Mouse (Mus musculus) embryonic facial prominence, embryonic 13.5 days (tissue): ENCODE data around the gene Glcci1. TPM values are rescaled to one million over a fixed set of nuclear protein-coding genes. Genes with fewer than 3 reads are reported as not detected.

Source experiments
- ATAC-seq: fragments of 200-750 bp; cut with Nextera tagmentation; 2 replicates; pipeline ENCODE4 v1.8.0; 2017; ENCODE audit warnings: low read depth; ENCODE audit not compliant: insufficient number of reproducible peaks, insufficient read depth, low FRiP score, low TSS enrichment
- H3K27ac ChIP-seq: fragments of 300-500 bp; sonication (generic); 2 replicates; pipeline ENCODE4 v1.5.1; 2015; ENCODE audit warnings: moderate library complexity, mild to moderate bottlenecking, inconsistent platforms
- H3K27me3 ChIP-seq: fragments of 300-500 bp; sonication (generic); 2 replicates; pipeline ENCODE4 v1.6.1; 2015; ENCODE audit warnings: mild to moderate bottlenecking, inconsistent platforms
- H3K36me3 ChIP-seq: fragments of 300-500 bp; sonication (generic); 2 replicates; pipeline ENCODE4 v1.6.1; 2015; ENCODE audit warnings: mild to moderate bottlenecking, inconsistent platforms
- H3K4me1 ChIP-seq: fragments of 300-500 bp; sonication (generic); 2 replicates; pipeline ENCODE4 v1.6.1; 2015; ENCODE audit warnings: inconsistent platforms
- H3K4me2 ChIP-seq: fragments of 300-500 bp; sonication (generic); 2 replicates; pipeline ENCODE4 v1.6.1; 2015; ENCODE audit warnings: moderate library complexity, mild to moderate bottlenecking, inconsistent platforms
- H3K4me3 ChIP-seq: fragments of 300-500 bp; sonication (generic); 2 replicates; pipeline ENCODE4 v1.5.1; 2015; ENCODE audit warnings: mild to moderate bottlenecking, inconsistent platforms
- H3K9ac ChIP-seq: fragments of 300-500 bp; sonication (generic); 2 replicates; pipeline ENCODE4 v1.6.1; 2015; ENCODE audit warnings: mild to moderate bottlenecking, inconsistent platforms
- H3K9me3 ChIP-seq: fragments of 300-500 bp; sonication (generic); 2 replicates; pipeline ENCODE4 v1.6.1; 2016; ENCODE audit warnings: inconsistent platforms
- WGBS: fragments of 180-500 bp; shearing (Covaris S2); methylation state at CpG from one replicate; pipeline ENCODE4 v1.1.7; 2015; ENCODE audit warnings: mixed read lengths; 5-methylcytosine and 5-hydroxymethylcytosine counted together
- polyA plus RNA-seq: library from polyadenylated mRNA; unstranded; fragments of >200 nt; fragmentation: Nextera tagmentation; extraction: Ambion mirVana; gene quantifications from 2 replicates; pipeline ENCODE4 v1.2.1, GENCODE M21; 2015

Glcci1 gene
- polyA plus RNA-seq, result 6.6 and 9.5 TPM in 2 replicates

- H3K4me2 ChIP-seq, result peak within 1 kb of the TSS; percentile 73
- WGBS, result under 1% methylated on average over 30 of the region's 69 CpGs
- peak within 1 kb of the TSS; percentile 97 for H3K27ac ChIP-seq
- no peaks in the 10 kb centered on the region for H3K36me3 ChIP-seq
- peak within 1 kb of the TSS; percentile 95 for H3K4me3 ChIP-seq
- no peaks in the 10 kb centered on the region for H3K27me3 ChIP-seq
- peaks cover 21% of the 10 kb centered on the region for H3K4me1 ChIP-seq
- no peaks in the 10 kb centered on the region for H3K9me3 ChIP-seq
- peak within 1 kb of the TSS; percentile 98 for H3K9ac ChIP-seq
- ATAC-seq, result peak; percentile 79
These were observed at the start of gene Glcci1 for GRCm38 (mm10) chr6:8509551-8509950. Gene Glcci1 (plus strand): TSS chr6:8509600.

- Histone ChIP-seq H3K4me2 (no peak overlapping the region), H3K9me3 (no peaks in the 10 kb centered on the region), H3K4me3 (no peak overlapping the region), H3K36me3 (no peaks in the 10 kb centered on the region), H3K27ac (no peak overlapping the region), H3K27me3 (no peaks in the 10 kb centered on the region), H3K4me1 (no peaks in the 10 kb centered on the region), H3K9ac (no peak overlapping the region)
- no peak for ATAC-seq
- WGBS, result 91% methylated on average over 2 of the region's 2 CpGs
These were observed 47.0 kb upstream of the Glcci1 start for GRCm38 (mm10) chr6:8462447-8462846.

GRCm38 (mm10) chr6:8465388-8465787, 44.0 kb upstream of the Glcci1 start:
- Histone ChIP-seq H3K27me3 (no peaks in the 10 kb centered on the region), H3K4me3 (no peak overlapping the region), H3K4me2 (no peak overlapping the region), H3K9ac (no peak overlapping the region), H3K9me3 (no peaks in the 10 kb centered on the region), H3K27ac (no peak overlapping the region), H3K4me1 (no peaks in the 10 kb centered on the region), H3K36me3 (no peaks in the 10 kb centered on the region)
- no peak for ATAC-seq
- WGBS, result 49% methylated on average over 1 of the region's 1 CpGs

- 67% methylated on average over 5 of the region's 5 CpGs for WGBS
These were observed 43.4 kb upstream of the Glcci1 start for GRCm38 (mm10) chr6:8465985-8466384.

DNA sequence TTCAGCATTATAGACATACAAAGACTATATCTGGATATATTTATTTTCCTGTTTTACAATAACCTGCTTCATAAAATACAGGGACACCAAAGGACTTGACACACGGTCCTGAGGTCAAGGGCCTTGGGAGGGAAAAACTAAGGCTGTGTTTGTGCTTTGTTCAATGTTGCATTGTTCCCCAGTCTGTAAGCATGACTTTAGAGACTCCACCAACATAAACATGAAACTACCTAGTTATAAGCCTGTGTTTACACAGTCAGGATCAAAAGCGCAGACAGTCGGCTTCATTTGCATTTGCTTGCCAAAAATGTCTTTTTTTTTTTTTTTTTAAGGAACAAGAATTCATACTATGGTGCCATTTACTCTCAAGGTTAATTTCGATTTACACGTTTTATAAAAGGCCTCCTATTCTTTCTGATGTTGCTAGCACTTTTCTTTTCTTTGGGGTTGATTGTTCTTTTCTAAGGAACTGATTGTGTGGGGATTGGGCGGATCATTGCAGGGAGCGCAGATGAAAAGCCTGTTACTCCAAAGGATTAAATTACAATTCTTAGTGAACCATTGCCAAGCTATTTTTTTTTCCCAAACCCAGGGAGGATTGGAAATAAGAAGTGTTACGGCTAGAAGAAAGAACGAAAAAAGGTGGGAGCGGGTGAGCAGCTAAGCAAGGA, 41.6 kb upstream of the Glcci1 start:
- Histone ChIP-seq H3K36me3 (no peaks in the 10 kb centered on the region), H3K4me1 (no peaks in the 10 kb centered on the region), H3K27me3 (no peaks in the 10 kb centered on the region), H3K9me3 (no peaks in the 10 kb centered on the region), H3K9ac (no peak overlapping the region), H3K4me2 (no peak overlapping the region), H3K27ac (no peak overlapping the region), H3K4me3 (no peak overlapping the region)
- ATAC-seq, result no peak
- WGBS, result 53% methylated on average over 10 of the region's 10 CpGs

More at GRCm38 (mm10) chr6:8465985-8466384, 43.4 kb upstream of the Glcci1 start:
- Histone ChIP-seq H3K9me3 (no peaks in the 10 kb centered on the region), H3K4me1 (no peaks in the 10 kb centered on the region), H3K36me3 (no peaks in the 10 kb centered on the region), H3K27ac (no peak overlapping the region), H3K9ac (no peak overlapping the region), H3K4me3 (no peak overlapping the region), H3K27me3 (no peaks in the 10 kb centered on the region), H3K4me2 (no peak overlapping the region)
- ATAC-seq, result no peak

- Histone ChIP-seq H3K4me3 (no peak overlapping the region), H3K4me2 (no peak overlapping the region), H3K27ac (no peak overlapping the region), H3K9ac (no peak overlapping the region), H3K27me3 (no peaks in the 10 kb centered on the region), H3K4me1 (no peaks in the 10 kb centered on the region), H3K9me3 (no peaks in the 10 kb centered on the region), H3K36me3 (no peaks in the 10 kb centered on the region)
- WGBS, result 86% methylated on average over 3 of the region's 3 CpGs
- no peak for ATAC-seq
These were observed 39.5 kb upstream of the Glcci1 start for GRCm38 (mm10) chr6:8469918-8470317.

DNA sequence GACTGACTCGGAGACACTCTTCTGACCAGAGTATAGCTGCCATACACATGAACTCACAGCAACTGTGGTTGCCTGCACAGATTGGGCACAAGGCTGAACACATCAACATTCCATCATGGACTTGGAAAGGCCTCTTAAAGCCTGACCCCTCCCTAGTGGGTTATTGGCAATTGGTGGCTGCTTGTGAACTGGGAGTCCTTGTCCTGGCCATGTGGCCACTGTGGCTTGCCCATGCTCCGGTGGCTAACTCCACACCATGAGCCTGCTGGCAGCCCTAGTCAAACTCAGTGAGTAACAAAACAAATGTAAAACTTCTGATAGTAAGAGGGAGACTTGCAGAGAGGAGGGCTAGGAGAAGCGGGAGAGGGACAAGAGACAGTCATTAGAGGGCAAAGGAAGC, 37.3 kb upstream of the Glcci1 start:
- Histone ChIP-seq H3K4me2 (no peak overlapping the region), H3K9me3 (no peaks in the 10 kb centered on the region), H3K27ac (no peak overlapping the region), H3K4me1 (no peaks in the 10 kb centered on the region), H3K36me3 (no peaks in the 10 kb centered on the region), H3K9ac (no peak overlapping the region), H3K27me3 (no peaks in the 10 kb centered on the region), H3K4me3 (no peak overlapping the region)
- ATAC-seq, result no peak
- WGBS, result 94% methylated on average over 3 of the region's 3 CpGs

DNA sequence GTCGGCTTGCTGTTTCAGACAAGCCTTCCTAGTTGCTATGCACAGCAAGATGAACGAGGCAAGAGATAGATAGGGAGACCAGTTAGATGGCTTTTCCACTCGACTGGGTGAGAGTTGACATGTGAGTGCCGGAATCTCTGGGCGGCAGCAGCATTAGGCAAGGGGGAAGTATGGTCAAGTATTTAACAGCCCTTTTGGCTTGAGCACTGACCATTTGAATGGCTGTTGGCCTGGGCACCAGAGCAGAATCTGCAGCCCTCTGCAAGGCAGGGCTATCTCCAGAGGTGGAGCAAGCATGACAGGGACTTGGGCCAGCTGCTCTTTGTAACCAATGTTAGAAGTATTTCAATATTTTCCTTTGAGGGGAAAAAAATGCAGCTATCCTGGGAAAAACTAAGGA, 36.5 kb upstream of the Glcci1 start:
- Histone ChIP-seq H3K27ac (no peak overlapping the region), H3K4me1 (no peaks in the 10 kb centered on the region), H3K4me3 (no peak overlapping the region), H3K9ac (no peak overlapping the region), H3K36me3 (no peaks in the 10 kb centered on the region), H3K27me3 (no peaks in the 10 kb centered on the region), H3K9me3 (no peaks in the 10 kb centered on the region), H3K4me2 (no peak overlapping the region)
- 80% methylated on average over 5 of the region's 5 CpGs for WGBS
- no peak for ATAC-seq

DNA sequence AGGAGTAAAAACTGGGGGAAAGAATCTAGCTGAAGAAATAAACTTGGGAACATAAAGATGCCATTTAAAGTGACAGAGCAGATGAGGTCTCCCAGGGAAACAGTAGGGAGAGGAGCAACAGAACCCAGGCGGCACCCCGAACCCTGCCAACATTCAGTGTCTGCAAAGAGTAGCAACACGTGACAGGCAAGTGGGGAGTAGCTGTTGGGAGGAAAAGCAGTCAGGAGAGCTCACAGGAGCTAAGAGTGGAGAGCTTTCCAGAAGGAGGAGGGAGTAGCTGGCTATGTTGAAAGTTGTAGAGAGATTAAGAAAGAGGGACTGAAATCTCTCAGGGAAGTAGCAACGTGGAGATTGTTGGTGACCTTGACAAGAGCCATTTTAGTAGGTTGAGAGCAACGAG, 35.9 kb upstream of the Glcci1 start:
- H3K4me1 ChIP-seq, result no peaks in the 10 kb centered on the region
- no peak overlapping the region for H3K4me3 ChIP-seq
- ATAC-seq, result no peak
- H3K36me3 ChIP-seq, result no peaks in the 10 kb centered on the region
- no peaks in the 10 kb centered on the region for H3K27me3 ChIP-seq
- H3K9ac ChIP-seq, result no peak overlapping the region
- no peak overlapping the region for H3K27ac ChIP-seq
- 68% methylated on average over 5 of the region's 5 CpGs for WGBS
- H3K9me3 ChIP-seq, result no peaks in the 10 kb centered on the region
- H3K4me2 ChIP-seq, result no peak overlapping the region

GRCm38 (mm10) chr6:8474316-8474715, 35.1 kb upstream of the Glcci1 start:
- Histone ChIP-seq H3K9ac (no peak overlapping the region), H3K9me3 (no peaks in the 10 kb centered on the region), H3K27me3 (no peaks in the 10 kb centered on the region), H3K4me2 (no peak overlapping the region), H3K4me3 (no peak overlapping the region), H3K27ac (no peak overlapping the region), H3K36me3 (no peaks in the 10 kb centered on the region), H3K4me1 (no peaks in the 10 kb centered on the region)
- ATAC-seq, result no peak
- 76% methylated on average over 3 of the region's 3 CpGs for WGBS

DNA sequence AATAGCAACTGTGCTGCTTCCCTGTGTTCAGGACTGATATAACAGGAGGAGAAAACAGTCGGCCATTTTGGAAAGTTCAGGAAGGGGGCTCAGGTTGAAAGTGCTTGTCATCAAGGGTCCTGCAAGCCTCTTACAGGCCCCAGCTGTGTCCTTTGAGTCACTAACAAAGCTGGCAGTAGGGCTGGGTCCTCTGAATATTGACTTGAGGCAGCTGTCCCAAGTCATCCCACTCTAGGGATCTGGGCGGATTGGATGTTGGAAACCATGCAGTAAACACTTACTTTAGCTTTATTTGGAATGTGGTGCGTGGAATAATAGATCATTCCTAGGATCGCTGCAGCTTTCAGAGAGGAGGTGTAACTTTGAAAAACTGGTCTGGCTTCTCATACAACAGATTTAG, 34.6 kb upstream of the Glcci1 start:
- ATAC-seq, result no peak
- Histone ChIP-seq H3K9ac (no peak overlapping the region), H3K4me2 (no peak overlapping the region), H3K4me1 (no peaks in the 10 kb centered on the region), H3K27ac (no peak overlapping the region), H3K4me3 (no peak overlapping the region), H3K36me3 (no peaks in the 10 kb centered on the region), H3K27me3 (no peaks in the 10 kb centered on the region), H3K9me3 (no peaks in the 10 kb centered on the region)
- 86% methylated on average over 4 of the region's 4 CpGs for WGBS

DNA sequence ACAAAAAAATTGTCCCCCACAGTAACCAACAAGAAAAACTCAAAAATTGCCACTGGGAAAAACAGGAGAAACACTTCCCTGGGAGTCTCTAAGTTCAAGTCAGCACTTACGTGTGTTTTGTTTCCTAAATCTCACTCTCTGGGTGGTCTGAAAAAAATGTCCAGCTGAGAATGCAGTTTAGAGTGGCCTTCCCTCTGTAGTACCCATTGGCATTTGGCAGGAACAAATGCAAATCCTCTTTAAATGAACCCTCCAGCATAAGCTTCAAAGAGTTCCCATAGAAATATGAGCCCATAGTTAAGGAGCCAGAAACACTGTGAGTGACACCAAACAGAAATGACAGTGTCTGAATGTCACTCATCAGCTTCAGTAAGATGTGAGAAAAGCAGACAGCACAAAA, 30.2 kb upstream of the Glcci1 start:
- H3K4me2 ChIP-seq, result no peak overlapping the region
- no peaks in the 10 kb centered on the region for H3K27me3 ChIP-seq
- no peak overlapping the region for H3K27ac ChIP-seq
- no peaks in the 10 kb centered on the region for H3K36me3 ChIP-seq
- 22% methylated on average over 1 of the region's 1 CpGs for WGBS
- H3K4me3 ChIP-seq, result no peak overlapping the region
- ATAC-seq, result no peak
- H3K4me1 ChIP-seq, result no peaks in the 10 kb centered on the region
- no peaks in the 10 kb centered on the region for H3K9me3 ChIP-seq
- H3K9ac ChIP-seq, result no peak overlapping the region
